Mouse (Mus musculus) embryonic facial prominence, embryonic 10.5 days (tissue): ENCODE measurements around the gene Vps50. TPM values are rescaled to one million over a fixed set of nuclear protein-coding genes. Genes with fewer than 3 reads are reported as not detected.
A peak's percentile ranks its signal among the peaks of the same experiment; 100 is the strongest.

ENCODE experiments used
- DNase-seq: peaks from one replicate; pipeline ENCODE4 v3.0.0-alpha.2; 2017; ENCODE audit warnings: low spot score
- H3K27ac ChIP-seq: fragments of 300-500 bp; sonication (generic); replicated peaks from 2 replicates; pipeline ENCODE4 v1.5.1; 2016; ENCODE audit warnings: mild to moderate bottlenecking
- H3K27me3 ChIP-seq: fragments of 300-500 bp; sonication (generic); replicated peaks from 2 replicates; pipeline ENCODE4 v1.6.1; 2016; ENCODE audit warnings: low read depth, mild to moderate bottlenecking; ENCODE audit not compliant: poor library complexity, severe bottlenecking
- H3K36me3 ChIP-seq: fragments of 300-500 bp; sonication (generic); replicated peaks from 2 replicates; pipeline ENCODE4 v1.6.1; 2016; ENCODE audit warnings: mild to moderate bottlenecking, moderate library complexity
- H3K4me1 ChIP-seq: fragments of 300-500 bp; sonication (generic); 2 replicates; pipeline ENCODE4 v1.6.1; 2016
- H3K4me3 ChIP-seq: fragments of 300-500 bp; sonication (generic); 2 replicates; pipeline ENCODE4 v1.5.1; 2016; ENCODE audit warnings: mild to moderate bottlenecking, moderate library complexity
- H3K9me3 ChIP-seq: fragments of 300-500 bp; sonication (generic); 2 replicates; pipeline ENCODE4 v1.6.1; 2016; ENCODE audit warnings: mild to moderate bottlenecking
- WGBS: fragments of 180-500 bp; shearing (Covaris S2); methylation state at CpG from one replicate; pipeline ENCODE4 v1.1.7; 2016; 5-methylcytosine and 5-hydroxymethylcytosine counted together
- polyA plus RNA-seq: library from polyadenylated mRNA; unstranded; fragments of >200 nt; fragmentation: Nextera tagmentation; extraction: Ambion mirVana; gene quantifications from 2 replicates; pipeline ENCODE4 v1.2.1, GENCODE M21; 2016

Gene Vps50
- 33.7 and 35.6 TPM in 2 replicates for polyA plus RNA-seq

DNA sequence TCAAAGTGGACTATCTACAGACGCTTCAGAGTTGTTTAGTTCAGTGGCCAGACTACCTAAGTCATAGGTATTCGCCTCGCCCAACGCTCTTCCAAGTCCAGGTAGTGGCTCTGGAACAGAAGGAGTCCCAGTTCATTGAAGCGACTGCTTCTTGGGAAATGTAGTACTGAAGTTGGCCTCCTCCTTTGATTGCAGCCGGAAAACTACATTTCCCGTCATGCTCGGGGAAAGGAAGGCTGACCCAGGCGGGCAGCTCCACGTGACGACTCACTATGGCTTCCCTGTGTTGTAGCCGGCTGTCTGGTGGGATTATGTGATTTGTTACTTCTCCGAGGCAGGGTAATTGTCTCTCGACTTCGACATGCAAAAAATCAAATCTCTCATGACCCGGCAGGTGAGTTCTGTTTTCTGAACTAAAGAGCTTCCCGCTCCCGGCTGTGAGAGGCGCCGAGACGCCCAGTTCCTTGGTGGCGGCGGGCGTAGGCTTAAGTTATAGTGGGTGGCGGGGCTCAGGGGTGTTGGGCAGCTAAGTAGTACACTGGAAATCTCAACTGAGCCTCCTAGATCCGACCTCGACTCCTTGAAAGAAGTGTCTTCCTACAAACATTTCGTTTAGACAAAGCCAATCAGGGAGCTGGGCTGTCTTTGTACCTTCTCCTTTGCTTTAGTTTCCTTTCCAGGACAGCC lies at the start of gene Vps50, which contains the start of gene Hepacam2:
Vps50 (plus strand) TSS at position 221 of the 687 bp plus-strand sequence.
Hepacam2 (minus strand) TSS at position 137 of the 687 bp plus-strand sequence.
- DNase-seq, result peak; percentile 88
- Histone ChIP-seq H3K4me1 (peaks cover 12% of the 10 kb centered on the region; the same call in 1 of the 2 replicates), H3K27ac (peak within 1 kb of the TSS; percentile 80), H3K27me3 (no peaks in the 10 kb centered on the region), H3K9me3 (no peaks in the 10 kb centered on the region), H3K36me3 (no peaks in the 10 kb centered on the region), H3K4me3 (peak within 1 kb of the TSS; percentile 82)
- WGBS, result 1% methylated on average over 28 of the region's 28 CpGs

DNA sequence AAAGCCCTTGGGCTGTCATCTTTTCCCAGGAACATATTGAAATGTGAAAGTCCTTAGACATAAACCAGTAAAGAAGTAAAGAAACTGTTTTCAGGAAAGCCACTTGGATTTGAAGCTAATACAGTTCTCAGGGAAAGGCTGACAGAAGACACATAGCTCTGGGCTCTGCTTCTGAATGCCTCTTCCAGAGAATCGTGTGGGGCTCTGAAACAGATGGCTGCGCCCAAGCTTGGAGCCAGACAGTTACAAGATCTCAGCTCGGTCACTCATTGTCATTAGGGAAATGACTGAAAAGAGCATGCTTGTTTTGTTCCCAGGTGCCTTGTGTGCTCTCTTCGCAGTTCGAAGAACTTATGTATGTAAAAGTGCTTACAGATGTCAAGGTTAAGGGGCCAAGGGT lies 43.8 kb upstream of the Vps50 start:
- no peak overlapping the region for H3K27ac ChIP-seq
- no peaks in the 10 kb centered on the region for H3K36me3 ChIP-seq
- no peaks in the 10 kb centered on the region for H3K27me3 ChIP-seq
- WGBS, result 60% methylated on average over 5 of the region's 5 CpGs
- no peaks in the 10 kb centered on the region for H3K4me1 ChIP-seq
- H3K4me3 ChIP-seq, result no peak overlapping the region
- no peaks in the 10 kb centered on the region for H3K9me3 ChIP-seq
- DNase-seq, result no peak

DNA sequence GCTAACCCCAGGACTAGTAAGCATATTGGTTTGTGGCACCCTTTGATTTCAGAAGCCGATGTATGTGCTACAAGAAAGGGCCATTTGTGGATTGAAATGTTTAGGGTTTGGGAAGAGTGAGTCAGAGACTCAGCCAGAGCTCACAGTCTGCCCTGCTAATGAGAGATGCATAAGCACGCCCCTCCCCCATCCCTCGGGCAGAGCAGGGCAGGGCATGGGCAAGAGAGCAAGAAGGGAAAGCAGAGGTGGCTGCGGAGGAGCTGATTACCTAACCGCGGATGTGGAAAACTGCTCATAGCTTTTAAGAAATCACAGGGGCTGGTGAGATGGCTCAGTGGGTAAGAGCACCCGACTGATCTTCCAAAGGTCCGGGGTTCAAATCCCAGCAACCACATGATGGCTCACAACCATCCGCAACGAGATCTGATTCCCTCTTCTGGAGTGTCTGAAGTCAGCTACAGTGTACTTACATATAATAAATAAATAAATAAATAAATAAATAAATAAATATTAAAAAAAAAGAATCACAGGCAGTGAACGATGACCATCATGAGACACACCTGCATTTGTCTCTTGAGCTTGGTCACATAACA lies 42.1 kb upstream of the Vps50 start:
- Histone ChIP-seq H3K4me3 (no peak overlapping the region), H3K27me3 (no peaks in the 10 kb centered on the region), H3K27ac (no peak overlapping the region), H3K4me1 (no peaks in the 10 kb centered on the region), H3K9me3 (no peaks in the 10 kb centered on the region), H3K36me3 (no peaks in the 10 kb centered on the region)
- peak; percentile 19 for DNase-seq
- 73% methylated on average over 11 of the region's 11 CpGs for WGBS

DNA sequence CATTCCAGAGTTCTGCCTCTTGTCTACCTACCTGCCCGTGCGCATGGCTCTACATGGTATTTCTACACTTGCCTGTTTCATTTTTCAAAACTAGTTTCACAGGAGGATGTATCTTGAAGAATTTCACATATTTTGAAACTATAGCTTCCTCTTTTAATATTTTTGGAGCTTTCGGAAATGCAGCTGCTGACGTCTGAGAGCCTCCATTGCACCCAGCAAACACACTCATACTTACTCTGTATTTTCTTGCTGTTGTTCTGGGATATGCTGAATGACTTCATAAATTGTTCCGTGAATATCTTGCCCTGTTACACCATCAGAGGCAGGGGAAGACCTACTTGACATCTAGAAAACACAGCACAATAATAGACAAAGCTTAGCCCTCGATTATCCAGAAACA lies 35.2 kb upstream of the Vps50 start:
- Histone ChIP-seq H3K27ac (no peak overlapping the region), H3K4me3 (no peak overlapping the region), H3K9me3 (no peaks in the 10 kb centered on the region), H3K36me3 (no peaks in the 10 kb centered on the region), H3K4me1 (peaks cover 6% of the 10 kb centered on the region; the same call in 1 of the 2 replicates), H3K27me3 (no peaks in the 10 kb centered on the region)
- no peak for DNase-seq
- WGBS, result 76% methylated on average over 6 of the region's 6 CpGs

DNA sequence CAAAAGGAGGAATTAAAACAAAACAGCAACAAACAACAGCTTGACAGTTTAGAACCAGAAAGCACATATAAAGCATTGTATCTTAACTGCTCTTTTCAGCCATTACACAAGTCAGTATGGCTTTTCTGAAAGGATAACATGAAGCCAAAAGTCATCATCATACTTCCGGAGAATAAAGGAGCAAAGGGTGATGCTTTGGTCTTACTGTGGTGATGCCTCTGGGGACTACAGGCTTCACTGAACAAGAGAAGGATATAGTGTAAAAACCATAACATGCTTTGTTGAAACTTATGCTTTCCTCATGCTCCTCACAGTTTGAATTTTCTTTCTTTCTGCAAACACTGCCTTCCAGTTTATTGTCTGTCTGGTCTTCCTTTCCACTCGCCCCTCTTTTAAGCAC lies 34.6 kb upstream of the Vps50 start:
- no peak overlapping the region for H3K27ac ChIP-seq
- peaks cover 6% of the 10 kb centered on the region; the same call in 1 of the 2 replicates for H3K4me1 ChIP-seq
- no peak overlapping the region for H3K4me3 ChIP-seq
- 84% methylated on average over 2 of the region's 2 CpGs for WGBS
- DNase-seq, result no peak
- no peaks in the 10 kb centered on the region for H3K9me3 ChIP-seq
- no peaks in the 10 kb centered on the region for H3K27me3 ChIP-seq
- H3K36me3 ChIP-seq, result no peaks in the 10 kb centered on the region

DNA sequence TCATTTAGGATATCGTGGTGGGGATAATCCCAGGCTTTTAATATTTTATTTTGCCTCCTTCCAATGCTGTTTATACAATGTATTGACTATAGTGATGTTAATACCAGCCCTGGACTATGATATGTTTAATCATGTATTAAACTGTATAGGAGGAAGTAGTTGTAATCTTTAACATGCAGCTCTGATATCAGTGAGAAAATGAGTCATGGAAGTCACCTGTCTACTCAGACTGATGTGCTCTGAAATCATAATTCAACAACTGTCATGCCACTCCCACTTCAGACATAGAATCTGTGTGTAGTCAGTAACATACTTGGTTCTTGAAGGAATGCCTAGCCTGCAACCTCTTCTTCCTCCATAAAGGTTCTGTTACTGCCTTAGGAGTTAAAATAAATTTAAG lies 29.6 kb upstream of the Vps50 start:
- Histone ChIP-seq H3K27ac (no peak overlapping the region), H3K27me3 (no peaks in the 10 kb centered on the region), H3K4me1 (no peaks in the 10 kb centered on the region), H3K4me3 (no peak overlapping the region), H3K9me3 (no peaks in the 10 kb centered on the region), H3K36me3 (no peaks in the 10 kb centered on the region)
- WGBS, result 66% methylated on average over 1 of the region's 1 CpGs
- DNase-seq, result no peak

DNA sequence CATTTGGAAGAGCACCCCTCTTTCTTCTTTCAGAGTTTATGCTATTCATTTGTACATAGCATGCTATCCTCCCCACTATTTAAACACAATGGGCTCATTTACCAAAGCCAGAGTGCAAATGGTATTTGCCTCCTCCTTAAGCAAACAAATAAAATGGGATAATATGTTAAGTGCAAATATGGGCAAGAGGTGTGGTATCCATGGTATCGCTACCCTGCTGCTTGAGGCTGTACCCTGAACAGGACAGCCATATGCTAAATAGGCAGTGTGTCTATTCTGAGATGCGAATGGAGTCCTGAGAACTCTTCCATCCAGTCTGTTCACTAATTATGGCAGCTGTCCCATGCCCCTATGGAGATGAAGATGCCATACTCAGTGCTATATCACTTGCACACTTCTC lies 27.5 kb upstream of the Vps50 start:
- H3K9me3 ChIP-seq, result no peaks in the 10 kb centered on the region
- no peak for DNase-seq
- H3K4me1 ChIP-seq, result no peaks in the 10 kb centered on the region
- H3K36me3 ChIP-seq, result no peaks in the 10 kb centered on the region
- no peak overlapping the region for H3K27ac ChIP-seq
- H3K4me3 ChIP-seq, result no peak overlapping the region
- 77% methylated on average over 2 of the region's 2 CpGs for WGBS
- H3K27me3 ChIP-seq, result no peaks in the 10 kb centered on the region

DNA sequence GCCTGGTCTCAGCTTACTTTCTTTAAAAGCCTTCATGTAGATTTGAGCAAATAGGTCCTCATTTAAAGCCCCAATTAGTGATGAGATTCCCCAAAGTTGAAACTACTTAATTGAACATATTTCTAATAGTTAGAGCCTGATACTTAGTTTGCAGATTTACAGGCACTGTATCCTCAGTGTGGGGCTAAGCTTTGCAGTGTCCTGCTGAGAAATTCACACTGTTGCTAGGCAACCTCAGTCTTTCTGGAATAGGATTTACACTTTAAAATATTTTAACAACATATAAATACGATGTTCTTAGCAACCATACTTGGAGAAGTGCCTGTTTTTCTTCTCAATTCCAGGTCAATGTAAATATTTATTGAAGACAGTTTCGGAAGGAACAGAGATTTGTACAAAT lies 21.9 kb upstream of the Vps50 start:
- no peak for DNase-seq
- Histone ChIP-seq H3K4me1 (no peaks in the 10 kb centered on the region), H3K9me3 (no peaks in the 10 kb centered on the region), H3K27ac (no peak overlapping the region), H3K36me3 (no peaks in the 10 kb centered on the region), H3K4me3 (no peak overlapping the region), H3K27me3 (no peaks in the 10 kb centered on the region)
- 84% methylated on average over 2 of the region's 2 CpGs for WGBS

DNA sequence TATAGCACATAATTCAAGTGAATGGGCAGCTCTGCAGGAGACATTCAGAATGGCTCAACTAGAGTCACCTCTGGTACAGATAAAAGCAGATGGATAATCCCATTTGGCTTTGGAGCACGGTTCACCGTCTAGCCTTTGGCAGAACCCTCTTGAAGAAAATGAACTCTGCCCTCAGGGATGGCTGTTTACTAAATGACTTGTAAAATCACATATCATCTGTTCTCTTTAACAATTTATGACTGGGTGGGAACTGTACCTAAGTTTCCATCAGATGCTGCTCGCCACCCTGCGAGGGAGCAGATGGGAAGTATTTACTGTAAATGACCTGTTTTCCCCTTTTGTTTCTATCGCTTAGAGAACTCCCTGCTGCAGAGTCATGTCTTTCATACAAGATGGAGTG lies 18.3 kb upstream of the Vps50 start:
- Histone ChIP-seq H3K27me3 (no peaks in the 10 kb centered on the region), H3K36me3 (no peaks in the 10 kb centered on the region), H3K4me1 (no peaks in the 10 kb centered on the region), H3K4me3 (no peak overlapping the region), H3K27ac (no peak overlapping the region), H3K9me3 (no peaks in the 10 kb centered on the region)
- DNase-seq, result no peak
- WGBS, result 79% methylated on average over 5 of the region's 5 CpGs

DNA sequence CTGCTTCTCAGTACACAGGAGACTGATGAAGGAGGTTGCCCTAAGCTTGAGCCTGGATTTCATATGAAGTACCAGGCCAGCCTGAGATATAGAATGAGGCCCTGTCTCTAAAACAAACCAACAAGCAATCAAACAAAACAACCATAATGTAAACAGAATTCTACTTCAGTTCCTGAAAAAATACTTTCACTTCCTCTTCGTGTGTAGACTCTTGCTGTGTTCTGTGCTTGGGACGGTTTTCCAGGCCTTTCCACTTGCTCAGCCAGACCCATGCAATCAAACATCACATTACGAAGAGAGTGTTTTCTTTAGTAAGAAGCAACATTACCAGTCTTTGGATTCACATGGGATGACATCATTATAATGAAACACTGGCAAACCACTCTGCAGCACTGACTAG lies 16.5 kb upstream of the Vps50 start:
- Histone ChIP-seq H3K27me3 (no peaks in the 10 kb centered on the region), H3K4me1 (no peaks in the 10 kb centered on the region), H3K4me3 (no peak overlapping the region), H3K36me3 (no peaks in the 10 kb centered on the region), H3K27ac (no peak overlapping the region), H3K9me3 (no peaks in the 10 kb centered on the region)
- no peak for DNase-seq
- 86% methylated on average over 3 of the region's 3 CpGs for WGBS

DNA sequence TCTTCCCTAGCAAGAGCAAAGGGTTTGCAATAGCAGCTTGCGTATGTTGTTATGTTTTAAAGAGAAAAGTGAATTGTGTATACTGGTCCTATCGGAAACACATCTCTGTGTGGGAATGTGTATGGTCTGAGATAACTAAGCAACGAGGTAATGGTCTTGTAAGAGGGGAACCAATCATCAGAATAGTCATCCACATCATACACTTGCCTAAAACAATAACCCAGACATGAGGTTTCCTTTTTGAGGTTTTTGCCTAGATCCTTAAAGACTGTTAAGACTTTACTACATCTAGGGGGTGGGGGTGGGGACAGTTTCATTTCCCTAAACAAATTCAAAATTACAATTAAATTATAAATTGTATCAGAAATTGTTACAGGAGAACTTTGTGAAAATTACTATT lies 13.0 kb upstream of the Vps50 start:
- Histone ChIP-seq H3K36me3 (no peaks in the 10 kb centered on the region), H3K9me3 (no peaks in the 10 kb centered on the region), H3K27me3 (no peaks in the 10 kb centered on the region), H3K27ac (no peak overlapping the region), H3K4me3 (no peak overlapping the region), H3K4me1 (no peaks in the 10 kb centered on the region)
- no peak for DNase-seq
- 85% methylated on average over 3 of the region's 3 CpGs for WGBS

DNA sequence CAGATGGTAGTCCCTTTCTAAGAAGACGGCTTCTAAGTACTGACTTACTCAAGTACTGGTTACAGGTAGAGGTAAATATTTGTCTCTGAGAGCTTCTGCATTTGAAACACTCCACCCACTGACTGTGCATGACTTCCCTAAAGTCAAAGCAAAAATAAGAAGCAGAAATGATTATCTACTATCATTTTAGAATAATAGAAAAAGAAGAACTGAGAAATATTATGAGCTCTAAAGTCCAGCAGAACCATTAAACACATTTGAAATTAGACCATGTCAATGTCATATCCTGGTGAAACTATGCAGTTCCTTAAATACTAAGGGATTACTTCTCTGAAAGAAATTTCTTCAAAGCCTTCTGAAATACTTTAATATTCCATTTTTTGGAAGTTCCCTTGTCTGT lies 10.8 kb upstream of the Vps50 start:
- H3K9me3 ChIP-seq, result no peaks in the 10 kb centered on the region
- DNase-seq, result no peak
- H3K36me3 ChIP-seq, result no peaks in the 10 kb centered on the region
- H3K27me3 ChIP-seq, result no peaks in the 10 kb centered on the region
- no peak overlapping the region for H3K4me3 ChIP-seq
- H3K27ac ChIP-seq, result no peak overlapping the region
- H3K4me1 ChIP-seq, result no peaks in the 10 kb centered on the region
- WGBS, result 93% methylated on average over 1 of the region's 1 CpGs

DNA sequence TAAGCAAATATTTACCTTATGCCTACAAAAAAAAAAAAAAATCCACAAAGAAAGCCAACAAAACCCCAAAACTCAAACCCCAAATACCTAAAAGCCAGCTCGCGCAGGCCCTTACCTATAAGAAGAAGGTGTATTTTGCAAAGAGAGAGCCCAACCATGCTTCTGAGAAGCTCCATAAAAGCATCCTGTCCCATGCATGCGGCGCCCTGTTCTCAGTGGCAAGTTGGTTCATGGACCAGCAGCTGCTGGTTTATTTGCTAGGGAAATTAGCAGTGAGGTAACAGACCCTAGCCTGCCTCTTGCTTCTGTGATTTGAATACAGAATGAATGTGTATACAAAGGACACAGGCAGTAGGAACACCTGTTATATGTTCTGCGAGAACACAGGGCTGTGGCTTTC lies 3.9 kb upstream of the Vps50 start:
- Histone ChIP-seq H3K4me3 (no peak overlapping the region), H3K9me3 (no peaks in the 10 kb centered on the region), H3K36me3 (no peaks in the 10 kb centered on the region), H3K4me1 (peaks cover 8% of the 10 kb centered on the region; the same call in 1 of the 2 replicates), H3K27ac (no peak overlapping the region), H3K27me3 (no peaks in the 10 kb centered on the region)
- no peak for DNase-seq
- 81% methylated on average over 5 of the region's 5 CpGs for WGBS
